Mouse (Mus musculus) activated CD4-positive, CD25-positive, alpha-beta regulatory T cell (primary cell): ENCODE measurements around the gene Cbwd1. TPM values are rescaled to one million over a fixed set of nuclear protein-coding genes. Genes with fewer than 3 reads are reported as not detected.

ENCODE experiments used
- polyA plus RNA-seq, 2 experiments: library from polyadenylated mRNA; unstranded; fragments of 100-300 nt; shearing (Covaris generic); gene quantifications; one replicate each; pipeline ENCODE4 v1.2.1; 2017

Cbwd1 gene
- polyA plus RNA-seq, result 10 to 100 TPM; 10.4 to 10.8 TPM

GRCm38 (mm10) chr19:24961172-24961962 lies at the start of gene Cbwd1:
Cbwd1 (minus strand) TSS chr19:24961610.

GRCm38 (mm10) chr19:24999201-24999886 lies 37.9 kb upstream of the Cbwd1 start, which contains the start of gene Dock8:
Dock8 (plus strand) TSS chr19:24999534.

GRCm38 (mm10) chr19:24900581-24901220 lies 60.7 kb downstream of the Cbwd1 start, which contains the start of gene Foxd4:
Foxd4 (minus strand) TSS chr19:24901197.

GRCm38 (mm10) chr19:24875129-24875870 lies 86.1 kb downstream of the Cbwd1 start, which contains the start of gene Gm10053:
Gm10053 (plus strand) TSS chr19:24875686.

Other genes with a start within 250 kb of the Cbwd1 start
- gene Pgm5, start 99.8 kb downstream of the Cbwd1 start, polyA plus RNA-seq, result under 1 TPM in 1 of 2 experiments, not detected in 1; 0.31 TPM
- gene Gm10053, start 85.9 kb downstream of the Cbwd1 start, polyA plus RNA-seq, result 100 to 1,000 TPM; 186 to 198 TPM
- gene Foxd4, start 60.4 kb downstream of the Cbwd1 start, polyA plus RNA-seq, result not detected
- 100 to 1,000 TPM; 124 to 162 TPM for gene Dock8, start 37.9 kb upstream of the Cbwd1 start, polyA plus RNA-seq